Mouse (Mus musculus) C2C12 (cell line): ENCODE measurements at regions not wholly inside any gene's neighbourhood (a gene's known extent, or its start where the extent isn't known, plus 50 kb on each side); places are given as distances from the start of the nearest gene placed in this dataset.
"Not testable (repeated sequence)": the region's sequence is repeated elsewhere in the genome, so short reads cannot be mapped to it uniquely, and the experiment has no call there.

Source experiments
- H3K27me3 ChIP-seq: one replicate; pipeline ENCODE4 v1.6.1; 2011; ENCODE audit not compliant: control insufficient read depth, insufficient read depth, insufficient read length
- H3K36me3 ChIP-seq: one replicate; pipeline ENCODE4 v1.6.1; 2011; ENCODE audit not compliant: control insufficient read depth, insufficient read depth
- H3K4me3 ChIP-seq: one replicate; pipeline ENCODE4 v1.5.1; 2011; ENCODE audit warnings: mild to moderate bottlenecking, control low read depth; ENCODE audit not compliant: poor library complexity, insufficient read depth, severe bottlenecking
- H3K79me2 ChIP-seq: one replicate; pipeline ENCODE4 v1.6.1; 2011; ENCODE audit not compliant: control insufficient read depth, insufficient read depth
- H3K79me3 ChIP-seq: one replicate; pipeline ENCODE4 v1.6.1; 2011; ENCODE audit warnings: low read depth, control low read depth
- H3ac ChIP-seq: one replicate; pipeline ENCODE3; 2011; ENCODE audit warnings: low read depth; ENCODE audit not compliant: control insufficient read depth, insufficient read length
- CEBPB ChIP-seq: IDR thresholded peaks from one replicate; pipeline ENCODE4 v1.6.1; 2011; ENCODE audit warnings: low read depth, mild to moderate bottlenecking, control low read depth, moderate library complexity
- CTCF ChIP-seq: IDR thresholded peaks from one replicate; pipeline ENCODE4 v1.5.1; 2011; ENCODE audit not compliant: control insufficient read depth, insufficient read depth, insufficient read length
- FOSL1 ChIP-seq: IDR thresholded peaks from one replicate; pipeline ENCODE4 v1.8.0; 2011; ENCODE audit warnings: mild to moderate bottlenecking, low read length; ENCODE audit not compliant: poor library complexity, insufficient read depth, severe bottlenecking
- MAX ChIP-seq: IDR thresholded peaks from one replicate; pipeline ENCODE4 v1.6.1; 2011; ENCODE audit warnings: mild to moderate bottlenecking, control low read depth
- MYOD1 ChIP-seq: IDR thresholded peaks from one replicate; pipeline ENCODE4 v1.6.1; 2011; ENCODE audit warnings: low read depth; ENCODE audit not compliant: control insufficient read depth, insufficient read length
- MYOG ChIP-seq: IDR thresholded peaks from one replicate; pipeline ENCODE4 v1.6.1; 2011; ENCODE audit not compliant: control insufficient read depth, insufficient read length; ENCODE audit errors: extremely low read depth
- USF1 ChIP-seq: IDR thresholded peaks from one replicate; pipeline ENCODE4 v1.6.1; 2011; ENCODE audit warnings: low read depth, mild to moderate bottlenecking, control low read depth, moderate library complexity

DNA sequence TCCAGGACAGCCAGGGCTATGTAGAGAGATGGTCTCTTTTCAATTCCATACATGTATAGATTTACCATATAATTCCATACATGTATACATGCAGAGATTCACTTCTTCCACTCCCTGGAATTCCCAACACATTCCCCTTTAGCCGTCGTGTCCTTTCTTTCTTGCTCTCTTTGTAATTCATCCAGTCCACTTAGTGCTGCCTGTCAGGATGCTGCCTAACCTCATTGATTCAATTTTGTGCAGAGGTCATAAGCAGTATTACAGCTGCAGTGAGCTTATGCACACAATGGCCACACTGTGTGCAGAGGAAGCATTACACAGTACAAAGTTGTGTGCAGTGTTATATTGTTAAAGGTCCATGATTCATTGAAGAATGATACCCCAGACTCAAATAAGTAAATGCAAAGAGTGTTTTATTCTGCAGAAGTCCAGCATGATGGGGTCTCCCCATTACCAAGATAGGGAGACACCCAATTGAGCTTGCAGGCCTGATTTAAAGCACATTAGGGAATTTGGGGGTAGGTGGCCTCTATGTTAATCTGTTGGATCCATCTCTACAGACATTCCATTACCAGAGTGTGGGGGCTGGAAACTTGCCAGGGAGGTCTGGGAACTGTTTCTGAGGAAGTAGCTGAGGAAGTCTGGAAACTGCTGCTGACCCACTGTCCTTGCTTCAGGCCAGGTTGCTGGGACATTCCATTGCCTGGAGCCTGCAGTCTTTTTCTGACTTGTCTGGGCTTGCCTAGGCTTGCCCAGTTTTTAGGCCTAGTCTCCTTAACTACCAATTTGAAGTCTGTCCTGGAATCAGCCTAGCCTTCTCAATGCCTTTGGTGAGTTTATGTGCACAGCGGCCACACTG is 72.8 kb downstream of the Fam161a start:
- no peak overlapping the region for H3ac ChIP-seq
- no peaks in the 10 kb centered on the region for H3K79me2 ChIP-seq
- H3K79me3 ChIP-seq: no peaks in the 10 kb centered on the region
- H3K27me3 ChIP-seq: no peaks in the 10 kb centered on the region
- no peaks in the 10 kb centered on the region for H3K36me3 ChIP-seq
- no peak overlapping the region for H3K4me3 ChIP-seq
- TF ChIP-seq MYOD1: no peak
- TF ChIP-seq CEBPB: no peak
- TF ChIP-seq MYOG: no peak
- TF ChIP-seq FOSL1: no peak
- TF ChIP-seq USF1: no peak
- no peak for TF ChIP-seq MAX
- TF ChIP-seq CTCF: no peak

DNA sequence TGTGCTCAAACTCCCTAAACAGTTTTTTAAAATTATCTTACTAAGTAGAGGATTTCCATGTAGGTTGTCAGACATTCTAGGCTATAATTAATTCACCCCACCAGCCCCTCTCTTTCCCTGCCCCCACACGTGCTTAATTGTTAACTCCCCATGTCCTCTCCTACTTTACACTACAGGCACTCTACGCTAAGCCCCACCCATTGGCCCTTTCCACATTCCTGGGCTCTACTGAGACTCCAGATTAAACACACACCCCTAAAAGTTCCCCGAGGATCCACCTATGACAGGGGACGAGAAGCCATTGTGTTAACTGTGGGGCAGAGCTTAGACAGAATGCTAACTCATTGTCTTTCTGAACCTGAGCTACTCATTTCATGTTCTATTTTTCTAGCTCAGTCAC is 74.3 kb downstream of the Fam161a start:
- Histone ChIP-seq H3K27me3 (no peaks in the 10 kb centered on the region), H3K79me2 (no peaks in the 10 kb centered on the region), H3K4me3 (no peak overlapping the region), H3K79me3 (no peaks in the 10 kb centered on the region), H3ac (no peak overlapping the region), H3K36me3 (no peaks in the 10 kb centered on the region)
- TF ChIP-seq MYOG (no peak), MAX (no peak), CTCF (no peak), MYOD1 (no peak), FOSL1 (no peak), USF1 (no peak), CEBPB (no peak)

DNA sequence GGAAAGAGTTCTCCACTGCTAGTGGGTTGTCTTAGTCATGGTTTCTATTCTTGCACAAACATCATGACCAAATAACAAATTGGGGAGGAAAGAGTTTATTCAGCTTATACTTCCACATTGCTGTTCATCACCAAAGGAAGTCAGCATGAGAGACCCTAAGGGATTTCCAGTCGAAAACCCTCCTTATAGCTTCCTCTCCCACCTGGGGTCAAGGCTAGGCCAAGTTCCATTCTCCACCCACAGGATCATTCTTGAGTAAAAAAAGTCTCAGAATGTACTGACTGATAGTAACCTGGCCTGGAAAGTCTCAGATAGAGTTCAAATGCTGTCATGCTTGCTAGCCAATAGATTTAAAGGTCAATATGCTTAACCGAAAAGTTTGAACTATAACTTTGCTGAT is 76.5 kb downstream of the Fam161a start:
- not testable (repeated sequence) for H3K27me3 ChIP-seq, H3K79me3 ChIP-seq, H3K36me3 ChIP-seq, H3ac ChIP-seq, H3K79me2 ChIP-seq, H3K4me3 ChIP-seq

DNA sequence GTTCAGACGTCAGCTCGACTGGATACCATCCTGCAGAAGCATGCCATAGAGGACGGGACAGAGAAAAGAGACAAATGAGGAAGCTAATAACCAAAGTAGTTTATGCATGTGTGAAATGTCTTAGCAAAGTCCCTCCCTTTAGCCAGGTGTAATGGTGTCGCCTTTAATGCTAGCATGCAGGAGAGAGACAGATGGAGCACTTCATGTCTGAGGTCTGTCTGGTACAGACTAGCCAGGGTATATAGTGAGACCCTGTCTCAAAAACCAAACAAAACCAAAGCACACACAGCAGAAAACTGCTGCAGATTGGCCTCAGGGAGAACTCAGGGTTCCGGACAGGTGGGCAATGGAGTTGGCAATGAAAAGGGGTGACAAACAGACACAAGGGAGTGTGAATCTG is 88.0 kb downstream of the Fam161a start:
- Histone ChIP-seq H3K79me2 (no peaks in the 10 kb centered on the region), H3K27me3 (no peaks in the 10 kb centered on the region), H3ac (no peak overlapping the region), H3K4me3 (no peak overlapping the region), H3K36me3 (no peaks in the 10 kb centered on the region), H3K79me3 (no peaks in the 10 kb centered on the region)
- TF ChIP-seq MYOD1 (no peak), MAX (no peak), FOSL1 (no peak), USF1 (no peak), MYOG (no peak), CEBPB (no peak)

DNA sequence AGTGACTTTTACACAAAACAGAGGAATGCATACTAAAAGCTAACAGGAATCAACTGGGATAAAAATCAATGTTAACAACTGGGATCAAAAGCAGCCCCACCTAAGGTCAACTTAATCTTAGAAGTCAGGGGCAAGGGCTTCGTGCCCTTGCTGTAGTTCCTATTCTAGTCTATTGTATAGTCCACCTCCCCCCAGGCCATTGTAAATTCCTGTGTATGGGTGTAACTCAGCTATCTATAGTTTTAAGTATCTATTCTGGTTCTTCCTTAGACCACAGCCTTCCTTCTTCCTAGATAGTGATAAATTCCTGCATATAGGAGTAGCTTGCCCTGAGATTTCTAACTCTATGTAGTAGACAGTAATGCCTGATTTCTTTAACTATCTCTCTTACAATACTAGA is 88.4 kb downstream of the Fam161a start:
- H3K79me3 ChIP-seq, H3K27me3 ChIP-seq, H3K79me2 ChIP-seq, H3K4me3 ChIP-seq, H3K36me3 ChIP-seq, H3ac ChIP-seq: not testable (repeated sequence)

DNA sequence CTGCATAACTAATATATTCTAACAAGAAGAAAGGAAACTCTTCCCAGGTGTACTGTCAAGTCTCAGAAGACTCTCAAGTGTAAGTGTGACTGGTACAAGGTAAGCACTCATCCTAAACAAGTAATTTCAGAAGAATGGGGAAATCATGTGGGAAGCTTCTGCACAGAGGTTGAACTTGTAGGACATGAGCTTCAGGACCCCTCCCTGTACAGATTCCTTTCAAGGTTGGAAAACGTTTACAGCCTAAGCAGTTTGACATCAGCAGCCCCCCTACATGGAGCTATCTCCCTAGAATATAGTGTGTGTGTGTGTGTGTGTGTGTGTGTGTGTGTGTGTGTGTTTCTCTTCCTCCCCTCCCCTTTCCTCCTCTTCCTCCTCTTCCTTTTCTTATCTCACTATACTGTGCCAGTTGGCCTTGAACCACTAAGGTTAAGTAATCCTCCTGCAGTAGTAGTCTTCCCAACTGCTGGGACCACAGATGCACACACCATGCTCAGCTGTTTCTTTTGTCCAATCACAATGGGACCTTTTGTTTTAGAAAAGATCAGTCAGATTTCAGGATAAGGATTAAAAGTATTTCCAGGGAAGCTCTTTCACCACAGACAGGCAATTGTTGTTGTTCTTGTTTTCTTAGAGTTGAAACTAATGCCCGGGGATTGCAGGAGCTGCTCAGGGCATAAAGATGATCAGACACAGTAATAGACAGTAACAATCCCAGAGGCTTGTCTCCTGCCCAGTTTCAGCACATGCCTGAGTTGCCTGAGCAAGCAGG is 89.3 kb downstream of the Fam161a start:
- Histone ChIP-seq H3ac (no peak overlapping the region), H3K79me3 (no peaks in the 10 kb centered on the region), H3K27me3 (no peaks in the 10 kb centered on the region), H3K4me3 (no peak overlapping the region), H3K79me2 (no peaks in the 10 kb centered on the region), H3K36me3 (no peaks in the 10 kb centered on the region)
- TF ChIP-seq CTCF (no peak), MAX (no peak), CEBPB (no peak), MYOD1 (no peak), USF1 (no peak), MYOG (no peak), FOSL1 (no peak)
